Mouse (Mus musculus): ENCODE data around the gene Tnks2. TPM values are rescaled to one million over a fixed set of nuclear protein-coding genes. Genes with fewer than 3 reads are reported as not detected.

Gene Tnks2
- polyA plus RNA-seq, 1 experiment from 2014 or later = 99.6 TPM

GRCm38 (mm10) chr19:36926553-36927236 lies 92.7 kb downstream of the Tnks2 start:
- H3K27ac ChIP-seq = peak overlapping the region; percentile 96
- H3K36me3 ChIP-seq = no peaks in the 10 kb centered on the region
- no peak for ATAC-seq (ENCODE audit: low FRiP score)
- no peaks in the 10 kb centered on the region for H3K9me3 ChIP-seq (replicated peaks)
- peaks cover 16% of the 10 kb centered on the region for H3K4me1 ChIP-seq
- no peaks in the 10 kb centered on the region for H3K27me3 ChIP-seq
- WGBS = 2% methylated on average over 26 of the region's 26 CpGs
- H3K4me2 ChIP-seq (replicated peaks) = peak overlapping the region; percentile 86
- peak overlapping the region; percentile 91 for H3K4me3 ChIP-seq
- H3K9ac ChIP-seq = peak overlapping the region; percentile 93

- WGBS = 87% methylated on average over 6 of the region's 6 CpGs
- H3K9ac ChIP-seq = no peak overlapping the region
- H3K4me1 ChIP-seq = peaks cover 16% of the 10 kb centered on the region
- no peaks in the 10 kb centered on the region for H3K9me3 ChIP-seq (replicated peaks)
- H3K27me3 ChIP-seq = no peaks in the 10 kb centered on the region
- H3K4me3 ChIP-seq = no peak overlapping the region
- no peak overlapping the region for H3K27ac ChIP-seq
- ATAC-seq (ENCODE audit: low FRiP score) = no peak
- H3K4me2 ChIP-seq (replicated peaks) = peak overlapping the region; percentile 86; the same call in 1 of the 2 replicates
- no peaks in the 10 kb centered on the region for H3K36me3 ChIP-seq
These were observed 93.8 kb downstream of the Tnks2 start for GRCm38 (mm10) chr19:36927800-36928361.

- no peaks in the 10 kb centered on the region for H3K36me3 ChIP-seq
- ATAC-seq (ENCODE audit: low FRiP score) = no peak
- H3K4me2 ChIP-seq (replicated peaks) = no peak overlapping the region
- no peak overlapping the region for H3K4me3 ChIP-seq
- H3K4me1 ChIP-seq = peaks cover 16% of the 10 kb centered on the region
- no peaks in the 10 kb centered on the region for H3K9me3 ChIP-seq (replicated peaks)
- no peaks in the 10 kb centered on the region for H3K27me3 ChIP-seq
- H3K27ac ChIP-seq = no peak overlapping the region
- no peak overlapping the region for H3K9ac ChIP-seq
These were observed 95.8 kb downstream of the Tnks2 start for GRCm38 (mm10) chr19:36929816-36930215.

DNA sequence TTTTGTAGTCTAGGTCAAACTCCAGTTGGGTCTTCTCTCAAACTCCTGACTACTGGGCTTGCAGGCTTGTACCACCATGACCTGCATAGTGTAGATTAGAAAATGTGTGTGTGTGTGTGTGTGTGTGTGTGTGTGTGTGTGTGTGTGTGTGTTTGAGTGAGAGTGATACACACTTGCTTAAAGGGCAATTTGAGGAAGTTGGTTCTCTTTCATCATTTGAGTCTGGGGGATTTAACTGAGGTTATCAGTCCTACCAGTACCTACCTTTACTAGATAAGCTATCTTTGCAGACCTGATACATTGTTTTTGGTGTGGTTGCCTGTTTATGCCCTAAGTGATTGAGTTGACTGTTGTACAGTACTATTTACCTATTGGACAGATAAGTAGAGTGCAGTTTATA lies 98.1 kb downstream of the Tnks2 start:
- no peak for ATAC-seq (ENCODE audit: low FRiP score)
- Histone ChIP-seq H3K27me3 (no peaks in the 10 kb centered on the region), H3K27ac (no peak overlapping the region), H3K9ac (no peak overlapping the region), H3K4me2 (replicated peaks) (no peak overlapping the region), H3K4me1 (peaks cover 5% of the 10 kb centered on the region), H3K9me3 (replicated peaks) (no peaks in the 10 kb centered on the region), H3K4me3 (no peak overlapping the region), H3K36me3 (no peaks in the 10 kb centered on the region)

DNA sequence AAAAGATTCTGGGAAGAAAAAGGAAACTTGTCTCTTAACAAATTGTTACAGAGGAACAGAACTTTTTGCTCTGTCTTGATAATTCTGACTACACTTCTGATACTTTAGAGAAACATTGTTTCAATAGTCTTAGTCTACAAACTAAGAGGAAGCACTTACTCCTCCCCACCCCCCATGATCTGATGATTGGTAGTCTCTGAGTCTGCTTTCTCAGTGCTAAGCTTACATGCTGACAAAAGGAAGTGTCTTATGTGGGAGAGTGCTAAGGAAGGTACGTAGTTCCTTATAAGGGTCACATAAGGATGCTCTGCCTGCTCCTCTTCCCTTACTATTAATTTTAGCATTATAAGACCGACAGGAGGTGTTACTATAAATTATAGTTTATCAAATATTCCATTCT lies 98.6 kb downstream of the Tnks2 start:
- Histone ChIP-seq H3K4me2 (replicated peaks) (no peak overlapping the region), H3K9me3 (replicated peaks) (no peaks in the 10 kb centered on the region), H3K27me3 (no peaks in the 10 kb centered on the region), H3K36me3 (no peaks in the 10 kb centered on the region), H3K4me1 (peaks cover under 1% of the 10 kb centered on the region; the same call in 1 of the 2 replicates), H3K9ac (no peak overlapping the region), H3K27ac (no peak overlapping the region), H3K4me3 (no peak overlapping the region)
- ATAC-seq (ENCODE audit: low FRiP score) = no peak
- 95% methylated on average over 2 of the region's 2 CpGs for WGBS

- Histone ChIP-seq H3K4me1 (no peaks in the 10 kb centered on the region), H3K36me3 (no peaks in the 10 kb centered on the region), H3K27me3 (no peaks in the 10 kb centered on the region), H3K27ac (no peak overlapping the region), H3K9ac (no peak overlapping the region), H3K4me2 (replicated peaks) (no peak overlapping the region), H3K4me3 (no peak overlapping the region), H3K9me3 (replicated peaks) (no peaks in the 10 kb centered on the region)
- WGBS = 91% methylated on average over 4 of the region's 4 CpGs
- no peak for ATAC-seq (ENCODE audit: low FRiP score)
These were observed 102.3 kb downstream of the Tnks2 start for GRCm38 (mm10) chr19:36936285-36936684.

GRCm38 (mm10) chr19:36938008-36938407 lies 104.0 kb downstream of the Tnks2 start:
- no peak overlapping the region for H3K27ac ChIP-seq
- no peak overlapping the region for H3K4me2 ChIP-seq (replicated peaks)
- no peaks in the 10 kb centered on the region for H3K36me3 ChIP-seq
- no peaks in the 10 kb centered on the region for H3K27me3 ChIP-seq
- H3K4me1 ChIP-seq = no peaks in the 10 kb centered on the region
- ATAC-seq (ENCODE audit: low FRiP score) = no peak
- H3K4me3 ChIP-seq = no peak overlapping the region
- H3K9ac ChIP-seq = no peak overlapping the region
- H3K9me3 ChIP-seq (replicated peaks) = no peaks in the 10 kb centered on the region

DNA sequence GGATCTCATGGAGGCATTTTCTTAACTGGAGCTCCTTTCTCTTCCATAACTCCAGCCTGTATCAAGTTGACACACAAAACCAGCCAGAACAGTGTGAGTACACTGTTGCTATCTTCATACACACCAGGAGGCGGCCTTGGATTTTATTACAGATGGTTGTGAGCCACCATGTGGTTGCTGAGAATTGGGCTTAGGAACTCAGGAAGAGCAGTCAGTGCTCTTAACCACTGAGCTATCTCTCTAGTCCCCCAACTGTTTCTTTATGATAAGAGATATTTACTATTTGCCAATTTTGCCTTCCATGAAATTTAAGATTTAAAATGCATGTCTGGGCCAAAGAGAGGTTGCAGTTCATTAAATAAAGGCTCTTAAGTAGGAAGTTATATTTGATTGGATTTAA lies 106.0 kb downstream of the Tnks2 start:
- no peak for ATAC-seq (ENCODE audit: low FRiP score)
- no peak overlapping the region for H3K4me2 ChIP-seq (replicated peaks)
- 95% methylated on average over 1 of the region's 1 CpGs for WGBS
- no peak overlapping the region for H3K9ac ChIP-seq
- H3K27me3 ChIP-seq = no peaks in the 10 kb centered on the region
- H3K4me1 ChIP-seq = no peaks in the 10 kb centered on the region
- H3K4me3 ChIP-seq = no peak overlapping the region
- no peaks in the 10 kb centered on the region for H3K36me3 ChIP-seq
- H3K27ac ChIP-seq = no peak overlapping the region
- no peaks in the 10 kb centered on the region for H3K9me3 ChIP-seq (replicated peaks)

Other genes starting within 250 kb of the Tnks2 start
- gene Ppp1r3c, start 97.6 kb upstream of the Tnks2 start, polyA plus RNA-seq (2016; fragmentation: Nextera tagmentation; extraction: Ambion mirVana) = 8.1 and 8.3 TPM in 2 replicates
- 42.7 and 49.9 TPM in 2 replicates for gene Fgfbp3, start 85.4 kb downstream of the Tnks2 start, polyA plus RNA-seq (2016; fragmentation: Nextera tagmentation; extraction: Ambion mirVana)
- gene Btaf1, start 91.8 kb downstream of the Tnks2 start, polyA plus RNA-seq (2016; fragmentation: Nextera tagmentation; extraction: Ambion mirVana) = 17.2 and 17.6 TPM in 2 replicates